Mouse (Mus musculus): ENCODE data around the gene Aloxe3. TPM values are rescaled to one million over a fixed set of nuclear protein-coding genes. Genes with fewer than 3 reads are reported as not detected.
A peak's percentile ranks its signal among the peaks of the same experiment; 100 is the strongest.

The Aloxe3 gene
- polyA plus RNA-seq, 1 experiment from 2014 or later: 0.44 TPM

GRCm38 (mm10) chr11:69128426-69129122 is 2.9 kb downstream of the Aloxe3 start:
- H3K9me3 ChIP-seq (ENCODE audit: low read length): no peaks in the 10 kb centered on the region
- peaks cover 6% of the 10 kb centered on the region; the same call in 1 of the 2 replicates for H3K4me1 ChIP-seq (ENCODE audit: insufficient read depth, low read depth, low read length)
- 50% methylated on average over 8 of the region's 8 CpGs for WGBS
- no peak for TF ChIP-seq CTCF (IDR thresholded peaks at IDR 0.05)
- TF ChIP-seq EP300 (IDR thresholded peaks at IDR 0.05): no peak
- no peak for ATAC-seq
- no peak overlapping the region for H3K9ac ChIP-seq (replicated peaks; ENCODE audit: low read depth)
- no peak overlapping the region for H3K4me3 ChIP-seq (ENCODE audit: low read depth, low read length)
- H3K4me2 ChIP-seq (replicated peaks; ENCODE audit: low read depth, low read length): no peak overlapping the region
- H3K36me3 ChIP-seq (ENCODE audit: insufficient read depth, low read length): no peaks in the 10 kb centered on the region
- H3K27me3 ChIP-seq (replicated peaks; ENCODE audit: insufficient read depth, low read length): no peaks in the 10 kb centered on the region
- H3K27ac ChIP-seq (ENCODE audit: low read length): no peak overlapping the region
- DNase-seq (ENCODE audit: low spot score): no peak

GRCm38 (mm10) chr11:69133566-69133922 is 7.8 kb downstream of the Aloxe3 start:
- no peak for TF ChIP-seq EP300 (IDR thresholded peaks at IDR 0.05)
- no peak for TF ChIP-seq CTCF (IDR thresholded peaks at IDR 0.05)
- Histone ChIP-seq H3K4me2 (replicated peaks; ENCODE audit: low read depth, low read length) (peak overlapping the region; percentile 64), H3K27me3 (replicated peaks; ENCODE audit: insufficient read depth, low read length) (no peaks in the 10 kb centered on the region), H3K9ac (replicated peaks; ENCODE audit: low read depth) (no peak overlapping the region), H3K4me1 (ENCODE audit: insufficient read depth, low read depth, low read length) (peaks cover 11% of the 10 kb centered on the region), H3K36me3 (ENCODE audit: insufficient read depth, low read length) (no peaks in the 10 kb centered on the region), H3K4me3 (ENCODE audit: low read depth, low read length) (0 out of 2 replicates have a peak overlapping the region, but pooled peaks have one; percentile 29), H3K27ac (ENCODE audit: low read length) (no peak overlapping the region), H3K9me3 (ENCODE audit: low read length) (no peaks in the 10 kb centered on the region)
- peak; percentile 61 for ATAC-seq
- DNase-seq (ENCODE audit: low spot score): peak; percentile 73
- 24% methylated on average over 5 of the region's 5 CpGs for WGBS

DNA sequence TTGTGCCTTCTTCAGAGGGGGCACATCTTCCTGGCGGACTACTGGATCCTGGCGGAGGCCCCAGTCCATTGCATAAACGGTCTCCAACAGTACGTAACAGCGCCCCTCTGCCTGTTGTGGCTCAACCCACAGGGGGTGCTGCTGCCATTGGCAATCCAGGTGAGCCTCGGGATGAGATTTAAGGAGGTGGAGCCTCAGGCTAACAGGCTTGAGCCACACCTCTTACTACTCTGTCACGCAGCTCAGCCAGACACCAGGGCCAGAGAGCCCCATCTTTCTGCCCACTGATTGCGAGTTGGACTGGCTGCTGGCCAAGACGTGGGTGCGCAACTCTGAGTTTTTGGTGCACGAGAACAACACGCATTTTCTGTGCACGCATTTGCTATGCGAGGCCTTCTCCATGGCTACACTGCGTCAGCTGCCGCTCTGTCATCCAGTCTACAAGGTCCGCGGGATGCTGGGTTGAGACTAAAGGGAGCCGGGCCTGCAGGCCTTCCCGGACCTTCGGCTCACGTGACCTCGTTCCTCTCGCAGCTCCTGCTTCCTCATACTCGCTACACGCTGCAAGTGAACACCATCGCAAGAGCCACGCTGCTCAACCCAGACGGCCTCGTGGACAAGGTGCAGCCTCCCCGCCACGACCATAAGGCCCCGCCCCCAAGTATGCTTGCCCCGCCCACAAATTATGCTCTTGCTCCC is 8.4 kb downstream of the Aloxe3 start:
- no peaks in the 10 kb centered on the region for H3K27me3 ChIP-seq (replicated peaks; ENCODE audit: insufficient read depth, low read length)
- peak overlapping the region; percentile 29 for H3K4me3 ChIP-seq (ENCODE audit: low read depth, low read length)
- 0 out of 2 replicates have a peak overlapping the region, but pooled peaks have one; percentile 16 for H3K9ac ChIP-seq (replicated peaks; ENCODE audit: low read depth)
- TF ChIP-seq CTCF (IDR thresholded peaks at IDR 0.05): peak; percentile 72
- TF ChIP-seq EP300 (IDR thresholded peaks at IDR 0.05): no peak
- H3K36me3 ChIP-seq (ENCODE audit: insufficient read depth, low read length): no peaks in the 10 kb centered on the region
- WGBS: 2% methylated on average over 34 of the region's 34 CpGs
- peak overlapping the region; percentile 11; the same call in 1 of the 2 replicates for H3K27ac ChIP-seq (ENCODE audit: low read length)
- no peaks in the 10 kb centered on the region for H3K9me3 ChIP-seq (ENCODE audit: low read length)
- peak; percentile 84 for DNase-seq (ENCODE audit: low spot score)
- peak overlapping the region; percentile 64 for H3K4me2 ChIP-seq (replicated peaks; ENCODE audit: low read depth, low read length)
- peak; percentile 79 for ATAC-seq
- H3K4me1 ChIP-seq (ENCODE audit: insufficient read depth, low read depth, low read length): peaks cover 11% of the 10 kb centered on the region

DNA sequence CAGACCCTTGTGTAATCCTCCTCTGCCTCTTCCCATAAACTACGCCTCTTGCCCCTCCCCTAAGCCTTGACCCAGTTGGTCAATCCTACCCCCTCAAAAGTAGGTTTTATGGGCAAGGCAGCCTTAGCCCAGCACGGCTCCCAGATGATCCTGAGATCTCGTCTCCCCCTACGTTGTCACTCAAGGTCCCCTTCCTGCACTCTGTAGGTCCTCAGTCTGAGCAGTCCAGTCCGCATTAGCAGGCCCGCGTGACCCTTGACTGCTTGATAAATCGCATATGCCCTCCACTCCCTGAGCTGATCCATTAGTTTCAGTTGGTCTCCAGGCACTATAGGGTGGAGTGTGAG is 8.9 kb downstream of the Aloxe3 start:
- no peak overlapping the region for H3K9ac ChIP-seq (replicated peaks; ENCODE audit: low read depth)
- no peaks in the 10 kb centered on the region for H3K9me3 ChIP-seq (ENCODE audit: low read length)
- TF ChIP-seq CTCF (IDR thresholded peaks at IDR 0.05): no peak
- no peak overlapping the region for H3K27ac ChIP-seq (ENCODE audit: low read length)
- peak overlapping the region; percentile 64 for H3K4me2 ChIP-seq (replicated peaks; ENCODE audit: low read depth, low read length)
- peaks cover 11% of the 10 kb centered on the region for H3K4me1 ChIP-seq (ENCODE audit: insufficient read depth, low read depth, low read length)
- H3K27me3 ChIP-seq (replicated peaks; ENCODE audit: insufficient read depth, low read length): no peaks in the 10 kb centered on the region
- ATAC-seq (no peak), DNase-seq (ENCODE audit: low spot score) (no peak)
- no peaks in the 10 kb centered on the region for H3K36me3 ChIP-seq (ENCODE audit: insufficient read depth, low read length)
- 33% methylated on average over 8 of the region's 8 CpGs for WGBS
- H3K4me3 ChIP-seq (ENCODE audit: low read depth, low read length): peak overlapping the region; percentile 29

GRCm38 (mm10) chr11:69135361-69135760 is 9.7 kb downstream of the Aloxe3 start:
- H3K27ac ChIP-seq (ENCODE audit: low read length): no peak overlapping the region
- H3K36me3 ChIP-seq (ENCODE audit: insufficient read depth, low read length): no peaks in the 10 kb centered on the region
- no peaks in the 10 kb centered on the region for H3K9me3 ChIP-seq (ENCODE audit: low read length)
- WGBS: 95% methylated on average over 6 of the region's 6 CpGs
- DNase-seq (ENCODE audit: low spot score) (no peak), ATAC-seq (no peak)
- H3K4me2 ChIP-seq (replicated peaks; ENCODE audit: low read depth, low read length): no peak overlapping the region
- H3K9ac ChIP-seq (replicated peaks; ENCODE audit: low read depth): no peak overlapping the region
- H3K4me3 ChIP-seq (ENCODE audit: low read depth, low read length): no peak overlapping the region
- H3K4me1 ChIP-seq (ENCODE audit: insufficient read depth, low read depth, low read length): peaks cover 11% of the 10 kb centered on the region
- H3K27me3 ChIP-seq (replicated peaks; ENCODE audit: insufficient read depth, low read length): no peaks in the 10 kb centered on the region
- TF ChIP-seq CTCF (IDR thresholded peaks at IDR 0.05) (no peak), EP300 (IDR thresholded peaks at IDR 0.05) (no peak)

DNA sequence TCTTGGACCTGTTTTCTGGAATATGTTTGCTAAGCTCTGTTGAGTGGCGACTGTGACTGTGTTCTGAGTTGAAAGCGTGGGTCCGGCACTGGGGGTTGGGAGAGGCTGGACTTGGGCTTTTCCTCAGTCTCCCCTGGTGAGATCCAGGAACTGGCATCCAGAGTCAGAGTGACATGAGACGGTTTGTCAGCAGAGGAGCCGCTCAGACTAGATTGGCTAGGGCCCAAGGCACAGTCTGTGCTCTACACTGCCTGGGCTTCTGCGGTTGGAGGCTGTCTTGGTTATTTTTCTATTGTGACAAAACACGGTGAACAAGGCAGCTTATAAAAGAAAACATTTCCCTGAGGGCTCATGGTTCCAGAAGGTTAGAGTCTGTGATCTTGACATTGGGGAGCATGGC is 21.9 kb downstream of the Aloxe3 start:
- Histone ChIP-seq H3K9me3 (ENCODE audit: low read length) (no peaks in the 10 kb centered on the region), H3K4me3 (ENCODE audit: low read depth, low read length) (no peak overlapping the region), H3K9ac (replicated peaks; ENCODE audit: low read depth) (no peak overlapping the region), H3K36me3 (ENCODE audit: insufficient read depth, low read length) (no peaks in the 10 kb centered on the region), H3K27me3 (replicated peaks; ENCODE audit: insufficient read depth, low read length) (no peaks in the 10 kb centered on the region), H3K27ac (ENCODE audit: low read length) (no peak overlapping the region), H3K4me2 (replicated peaks; ENCODE audit: low read depth, low read length) (no peak overlapping the region), H3K4me1 (ENCODE audit: insufficient read depth, low read depth, low read length) (no peaks in the 10 kb centered on the region)
- 50% methylated on average over 7 of the region's 7 CpGs for WGBS
- TF ChIP-seq CTCF (IDR thresholded peaks at IDR 0.05): no peak
- TF ChIP-seq EP300 (IDR thresholded peaks at IDR 0.05): no peak
- no peak for ATAC-seq
- no peak for DNase-seq (ENCODE audit: low spot score)

All from lung, postnatal 0 days (tissue).